Mouse (Mus musculus): ENCODE measurements around the gene Tut7.

DNA sequence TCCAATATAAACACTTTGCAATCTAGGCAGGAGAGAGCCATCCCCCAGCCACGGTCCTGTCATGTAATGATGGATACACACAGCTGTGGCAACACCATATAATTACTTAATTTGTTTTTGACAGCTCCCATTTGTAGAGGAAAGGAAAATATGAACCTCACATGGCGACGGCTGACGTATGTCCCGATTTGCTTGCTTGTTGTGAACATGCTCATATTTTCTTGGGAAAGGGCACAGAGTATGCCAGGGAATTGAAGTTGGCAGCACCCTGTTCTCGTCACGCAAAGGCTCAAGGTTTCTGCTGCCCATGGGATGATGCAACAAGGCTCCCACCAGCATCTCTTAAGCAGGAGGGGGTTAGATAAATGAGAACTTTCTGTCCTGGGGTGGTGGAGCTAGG is 36.6 kb upstream of the Tut7 start:
- TF ChIP-seq CTCF (conservative IDR thresholded peaks at IDR 0.05; ENCODE audit: low read length), result no peak
- no peak for TF ChIP-seq POU5F1 (IDR thresholded peaks at IDR 0.05; ENCODE audit: borderline replicate concordance, low read length)
